Mouse (Mus musculus): Measurements from ENCODE around the gene Epha4.

DNA sequence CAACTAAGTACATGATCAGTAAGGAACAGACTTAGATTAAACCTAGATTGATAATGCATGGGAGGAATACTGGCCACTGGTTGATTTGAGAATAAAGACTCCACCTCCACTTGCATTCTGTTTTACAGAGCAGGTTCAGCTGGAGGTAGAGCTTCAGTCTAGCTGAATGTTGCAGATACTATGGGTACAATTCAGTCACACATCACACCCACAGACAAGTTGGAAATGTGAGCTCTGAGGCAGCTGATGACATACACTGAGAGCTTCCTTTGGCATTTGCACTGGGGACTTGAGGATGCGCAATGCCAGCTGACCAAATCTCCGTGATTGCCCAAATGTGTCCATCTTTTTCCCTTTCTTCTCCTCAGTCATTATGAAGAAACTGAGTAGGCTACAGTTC lies 125.8 kb downstream of the Epha4 start:
- TF ChIP-seq POLR2A (IDR thresholded peaks at IDR 0.05; ENCODE audit: insufficient read depth, low read depth, low read length) (no peak), EP300 (IDR thresholded peaks at IDR 0.05; ENCODE audit: insufficient read depth, low read depth, low read length) (no peak), CTCF (IDR thresholded peaks at IDR 0.05) (no peak)

All from heart, adult 2 months (tissue).